8 mouse cellular contexts compared by ENCODE assay signal in the genomic region with DNA sequence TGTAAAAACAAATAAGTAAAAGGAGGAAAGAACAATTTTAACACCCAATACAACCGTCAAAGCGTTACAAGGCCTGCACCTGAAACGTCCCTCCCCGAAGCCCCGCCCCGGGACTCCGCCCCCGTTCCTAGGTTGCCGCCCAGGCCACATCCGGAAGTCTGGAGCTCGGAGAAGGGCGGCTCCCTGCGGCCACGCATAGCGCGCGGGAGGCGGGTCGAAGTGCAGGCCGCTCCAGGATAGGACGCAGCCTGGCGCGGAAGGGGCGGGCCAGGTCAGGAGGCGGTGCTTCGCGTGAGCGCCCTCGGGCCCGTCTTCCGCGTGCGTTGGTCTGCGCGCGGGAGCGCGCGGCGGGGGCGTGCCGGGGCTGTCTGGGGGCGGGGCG. TPM values are rescaled to one million over a fixed set of nuclear protein-coding genes. Genes with fewer than 3 reads are reported as not detected.
DNase-seq lines count a peak whose midpoint lies in the region; ATAC-seq lines count a peak whose summit lies in the region.

No protein-coding gene starts in this region.

- peak; percentile 97 for ATAC-seq in megakaryocyte progenitor cell, adult 5-6 weeks (replicated peaks; ENCODE audit: poor library complexity)

- DNase-seq in adipocyte (ENCODE audit: low spot score) = peak; percentile 98
- peak; percentile 99 for DNase-seq in embryo, embryonic 10 days (ENCODE audit: low spot score)
- DNase-seq in gastrocnemius, postnatal 10 days = peak; percentile 97
- peak; percentile 98 for DNase-seq in induced T-regulatory cell, adult 2 months (ENCODE audit: low read depth)
- DNase-seq in left cerebral cortex, adult 9 months (ENCODE audit: low spot score in 2 of 2) = peak; percentile 95 to 97
- DNase-seq in right cerebral cortex, postnatal 14 days = peak; percentile 97
- peak; percentile 95 to 98 for DNase-seq in urinary bladder, postnatal 36 days (ENCODE audit: low spot score in 2 of 2)

RNA-seq across cellular contexts. Expression of a gene that starts 0.2 kb away (rescaled TPM):
- 10 to 100 TPM; 18.4 to 21.6 TPM for total RNA-seq in gastrocnemius, postnatal 10 days (2021)
- total RNA-seq in megakaryocyte progenitor cell, adult 5-6 weeks (2015) = 14.8 and 23.3 TPM in 2 replicates
- 10.1 and 11.5 TPM in 2 replicates for total RNA-seq in megakaryocyte progenitor cell, adult 5-6 weeks (2017)

RNA-seq across cellular contexts. Expression of a gene that starts 28.2 kb away (rescaled TPM):
- 100 to 1,000 TPM in 1 of 2 experiments, 10 to 100 TPM in 1; 95.6 to 128 TPM for total RNA-seq in gastrocnemius, postnatal 10 days (2021)
- not detected in 2 replicates for total RNA-seq in megakaryocyte progenitor cell, adult 5-6 weeks (2015)
- total RNA-seq in megakaryocyte progenitor cell, adult 5-6 weeks (2017) = 0.12 and 0.24 TPM in 2 replicates

Comparison
In these comparisons a context has a peak if more than half of its experiments do, and no peak if none do; other contexts are left out.
1. Peak in every context shown above with its lines: DNase-seq and ATAC-seq.
2. RNA of a gene that starts 28.2 kb away (total RNA-seq): 95.6 to 128 TPM in gastrocnemius, postnatal 10 days; 0.12 to 0.24 TPM in megakaryocyte progenitor cell, adult 5-6 weeks; every median in the first group is over 10 times any median in the second.